Mouse (Mus musculus) inflammation-experienced regulatory T-cells, adult 6 months (primary cell): Measurements from ENCODE around the gene Selenoo. TPM values are rescaled to one million over a fixed set of nuclear protein-coding genes. Genes with fewer than 3 reads are reported as not detected.

Source experiments
- polyA plus RNA-seq, 3 experiments: library from polyadenylated mRNA; unstranded; fragments of 100-300 nt; shearing (Covaris generic); gene quantifications; one replicate each; pipeline ENCODE4 v1.2.1; 2017

Gene Selenoo
- polyA plus RNA-seq, 3 experiments from 2014 or later = 5.8 to 13.1 (median 12.1) TPM

Other genes with a start within 250 kb of the Selenoo start
- 1 to 10 TPM; 3.0 to 4.1 (median 4.0) TPM for gene Pim3, start 226.9 kb upstream of the Selenoo start, polyA plus RNA-seq
- gene Ttll8, start 134.7 kb upstream of the Selenoo start, polyA plus RNA-seq = not detected
- gene Mlc1, start 110.1 kb upstream of the Selenoo start, polyA plus RNA-seq = under 1 TPM in 1 of 3 experiments, not detected in 2; 0.16 TPM
- not detected for gene Mov10l1, start 106.2 kb upstream of the Selenoo start, polyA plus RNA-seq
- not detected for gene Panx2, start 29.4 kb upstream of the Selenoo start, polyA plus RNA-seq
- 10 to 100 TPM; 22.4 to 43.3 (median 23.9) TPM for gene Trabd, start 14.0 kb upstream of the Selenoo start, polyA plus RNA-seq
- gene Tubgcp6, start 34.0 kb downstream of the Selenoo start, polyA plus RNA-seq = 10 to 100 TPM; 12.2 to 17.7 (median 17.1) TPM
- gene Hdac10, start 39.6 kb downstream of the Selenoo start, polyA plus RNA-seq = 10 to 100 TPM in 2 of 3 experiments, 1 to 10 TPM in 1; 8.6 to 29.8 (median 25.6) TPM
- gene Mapk12, start 51.6 kb downstream of the Selenoo start, polyA plus RNA-seq = 1 to 10 TPM in 2 of 3 experiments, under 1 TPM in 1; 0.50 to 3.6 (median 2.8) TPM
- gene Mapk11, start 60.5 kb downstream of the Selenoo start, polyA plus RNA-seq = 10 to 100 TPM in 2 of 3 experiments, 1 to 10 TPM in 1; 8.2 to 23.6 (median 21.4) TPM
- gene Plxnb2, start 91.7 kb downstream of the Selenoo start, polyA plus RNA-seq = 1 to 10 TPM; 1.0 to 3.7 (median 1.7) TPM
- 10 to 100 TPM in 2 of 3 experiments, 1 to 10 TPM in 1; 3.4 to 16.7 (median 13.6) TPM for gene Dennd6b, start 107.4 kb downstream of the Selenoo start, polyA plus RNA-seq
- 10 to 100 TPM; 21.5 to 33.7 (median 30.1) TPM for gene Ppp6r2, start 122.5 kb downstream of the Selenoo start, polyA plus RNA-seq
- 100 to 1,000 TPM in 2 of 3 experiments, 10 to 100 TPM in 1; 63.2 to 112 (median 106) TPM for gene Sbf1, start 226.2 kb downstream of the Selenoo start, polyA plus RNA-seq
- gene Adm2, start 233.6 kb downstream of the Selenoo start, polyA plus RNA-seq = not detected
- gene Miox, start 245.3 kb downstream of the Selenoo start, polyA plus RNA-seq = not detected